Mouse (Mus musculus): Measurements from ENCODE around the gene Gm47959.

Gene Gm47959

GRCm38 (mm10) chr1:83031950-83032349 lies 31.6 kb downstream of the Gm47959 start:
- no peak for DNase-seq (ENCODE audit: low read depth in 2 of 2, low spot score in 2 of 2)

GRCm38 (mm10) chr1:83032508-83032907 lies 32.2 kb downstream of the Gm47959 start:
- no peak for DNase-seq (ENCODE audit: low read depth in 2 of 2, low spot score in 2 of 2)

GRCm38 (mm10) chr1:83034509-83034908 lies 34.2 kb downstream of the Gm47959 start:
- DNase-seq (ENCODE audit: low read depth in 2 of 2, low spot score in 2 of 2): no peak

- no peak for DNase-seq (ENCODE audit: low read depth in 2 of 2, low spot score in 2 of 2)
These were observed 36.7 kb downstream of the Gm47959 start for GRCm38 (mm10) chr1:83036892-83037667.

- DNase-seq (ENCODE audit: low read depth in 2 of 2, low spot score in 2 of 2): no peak
These were observed 37.8 kb downstream of the Gm47959 start, which contains the start of gene Slc19a3 for GRCm38 (mm10) chr1:83038109-83038672. TSS of gene Slc19a3 (minus strand) at chr1:83038448.

GRCm38 (mm10) chr1:83039080-83039479 lies 38.7 kb downstream of the Gm47959 start:
- no peak for DNase-seq (ENCODE audit: low read depth in 2 of 2, low spot score in 2 of 2)

GRCm38 (mm10) chr1:83042380-83042779 lies 42.0 kb downstream of the Gm47959 start, which contains the start of gene Krtap28-10:
TSS of gene Krtap28-10 (minus strand) at chr1:83042480.
- no peak for DNase-seq (ENCODE audit: low read depth in 2 of 2, low spot score in 2 of 2)

GRCm38 (mm10) chr1:83044882-83045427 lies 44.6 kb downstream of the Gm47959 start, which contains the start of gene Gm47969:
TSS of gene Gm47969 (plus strand) at chr1:83044932.
- DNase-seq (ENCODE audit: low read depth in 2 of 2, low spot score in 2 of 2): no peak
